Mouse (Mus musculus) MEL (cell line): ENCODE results near the gene Eef1b2. TPM values are rescaled to one million over a fixed set of nuclear protein-coding genes. Genes with fewer than 3 reads are reported as not detected.

Experiments
- DNase-seq: peaks from one replicate; pipeline ENCODE4 v3.0.0; 2011; ENCODE audit warnings: low read depth, low spot score
- H3K27ac ChIP-seq: 2 replicates; pipeline ENCODE4 v1.5.1; 2012; ENCODE audit warnings: low read depth, mild to moderate bottlenecking, control low read depth, low read length, moderate library complexity; ENCODE audit not compliant: control insufficient read depth
- H3K27me3 ChIP-seq, 2 experiments: fragments of 150-350 bp in 1 of 2; sonication (generic) in 1 of 2; 2 replicates each; pipeline ENCODE4 v1.6.1; 2012; ENCODE audit warnings: low read length in 2 of 2, mild to moderate bottlenecking in 2 of 2, improper control_type of control experiment in 1 of 2, moderate library complexity in 1 of 2; ENCODE audit not compliant: insufficient read depth in 2 of 2, control insufficient read depth in 1 of 2
- H3K36me3 ChIP-seq, 2 experiments: 2 replicates each; pipeline ENCODE4 v1.6.1; 2012 to 2014; ENCODE audit warnings: low read length in 2 of 2, improper control_type of control experiment in 1 of 2, inconsistent platforms in 1 of 2, mild to moderate bottlenecking in 1 of 2; ENCODE audit not compliant: insufficient read depth in 2 of 2, control insufficient read depth in 1 of 2
- H3K4me1 ChIP-seq, 2 experiments: fragments of 150-350 bp in 1 of 2; sonication (generic) in 1 of 2; 2 replicates each; pipeline ENCODE4 v1.6.1; 2012; ENCODE audit warnings: low read length in 2 of 2, improper control_type of control experiment in 1 of 2, mild to moderate bottlenecking in 1 of 2; ENCODE audit not compliant: insufficient read depth in 2 of 2, control insufficient read depth in 1 of 2
- H3K4me3 ChIP-seq, 2 experiments: fragments of 150-350 bp in 1 of 2; sonication (generic) in 1 of 2; 2 replicates each; pipeline ENCODE4 v1.5.1; 2012; ENCODE audit warnings: low read depth in 2 of 2, low read length in 2 of 2, mild to moderate bottlenecking in 2 of 2, moderate library complexity in 2 of 2, control low read depth in 1 of 2, improper control_type of control experiment in 1 of 2; ENCODE audit not compliant: control insufficient read depth in 1 of 2, insufficient read depth in 1 of 2
- H3K79me2 ChIP-seq: 2 replicates; pipeline ENCODE4 v1.6.1; 2012; ENCODE audit warnings: mild to moderate bottlenecking, low read length, moderate library complexity; ENCODE audit not compliant: control insufficient read depth, poor library complexity, insufficient read depth
- H3K9ac ChIP-seq: 2 replicates; pipeline ENCODE4 v1.6.1; 2012; ENCODE audit warnings: low read depth, mild to moderate bottlenecking, control low read depth, low read length, moderate library complexity; ENCODE audit not compliant: control insufficient read depth, poor library complexity, severe bottlenecking
- H3K9me3 ChIP-seq: fragments of 150-350 bp; sonication (generic); replicated peaks from 2 replicates; pipeline ENCODE4 v1.6.1; 2012; ENCODE audit warnings: mild to moderate bottlenecking, low read length, improper control_type of control experiment, moderate library complexity; ENCODE audit not compliant: insufficient read depth
- BHLHE40 ChIP-seq: IDR thresholded peaks from 2 replicates; pipeline ENCODE4 v1.6.1; 2012; ENCODE audit warnings: low read depth, mild to moderate bottlenecking, inconsistent platforms, low read length, improper control_type of control experiment, borderline replicate concordance
- CHD2 ChIP-seq: IDR thresholded peaks from 2 replicates; pipeline ENCODE4 v1.6.1; 2011; ENCODE audit warnings: low read length, improper control_type of control experiment
- CTCF ChIP-seq, 3 experiments: IDR thresholded peaks in 2 of 3; conservative IDR thresholded peaks in 1 of 3; 2 replicates each; pipeline ENCODE4 v1.5.1; 2011 to 2012; ENCODE audit warnings: low read length in 3 of 3, low read depth in 2 of 3, mild to moderate bottlenecking in 2 of 3, improper control_type of control experiment in 1 of 3, inconsistent platforms in 1 of 3, mixed read lengths in 1 of 3, moderate library complexity in 1 of 3; ENCODE audit not compliant: control insufficient read depth in 1 of 3, insufficient read depth in 1 of 3, poor library complexity in 1 of 3, severe bottlenecking in 1 of 3
- ELF1 ChIP-seq: IDR thresholded peaks from 2 replicates; pipeline ENCODE4 v1.6.1; 2014; ENCODE audit warnings: low read depth, mild to moderate bottlenecking, inconsistent platforms, low read length, improper control_type of control experiment, moderate library complexity
- EP300 ChIP-seq, 2 experiments: IDR thresholded peaks; 2 replicates each; pipeline ENCODE4 v1.6.1; 2011; ENCODE audit warnings: improper control_type of control experiment in 2 of 2, low read length in 2 of 2, low read depth in 1 of 2, mild to moderate bottlenecking in 1 of 2
- GABPA ChIP-seq: IDR thresholded peaks from 2 replicates; pipeline ENCODE4 v1.6.1; 2012; ENCODE audit warnings: low read depth, mild to moderate bottlenecking, inconsistent platforms, low read length, improper control_type of control experiment, moderate library complexity
- GATA1 ChIP-seq: IDR thresholded peaks from 2 replicates; pipeline ENCODE4 v1.6.1; 2011; ENCODE audit warnings: low read depth, low read length, improper control_type of control experiment
- HCFC1 ChIP-seq: IDR thresholded peaks from 2 replicates; pipeline ENCODE4 v1.6.1; 2012; ENCODE audit warnings: low read depth, mild to moderate bottlenecking, inconsistent platforms, low read length, improper control_type of control experiment, moderate library complexity
- MAX ChIP-seq: IDR thresholded peaks from 2 replicates; pipeline ENCODE4 v1.6.1; 2011; ENCODE audit warnings: low read length, improper control_type of control experiment
- MXI1 ChIP-seq: IDR thresholded peaks from 2 replicates; pipeline ENCODE4 v1.6.1; 2011; ENCODE audit warnings: mild to moderate bottlenecking, low read depth, low read length, improper control_type of control experiment
- MYB ChIP-seq: IDR thresholded peaks from 2 replicates; pipeline ENCODE4 v1.6.1; 2011; ENCODE audit warnings: mild to moderate bottlenecking, low read depth, low read length, improper control_type of control experiment
- MYC ChIP-seq: IDR thresholded peaks from 2 replicates; pipeline ENCODE4 v1.6.1; 2011; ENCODE audit warnings: low read depth, mild to moderate bottlenecking, low read length, improper control_type of control experiment, moderate library complexity
- NELFE ChIP-seq: IDR thresholded peaks from 2 replicates; pipeline ENCODE4 v1.6.1; 2011; ENCODE audit warnings: low read depth, low read length, improper control_type of control experiment
- POLR2A ChIP-seq, 2 experiments: IDR thresholded peaks; 2 replicates each; pipeline ENCODE4 v1.6.1; 2011 to 2012; ENCODE audit warnings: low read length in 2 of 2, mild to moderate bottlenecking in 2 of 2, control low read depth in 1 of 2, improper control_type of control experiment in 1 of 2, low read depth in 1 of 2, moderate library complexity in 1 of 2; ENCODE audit not compliant: control insufficient read depth in 1 of 2, insufficient read depth in 1 of 2, poor library complexity in 1 of 2
- SIN3A ChIP-seq: IDR thresholded peaks from 2 replicates; pipeline ENCODE4 v1.6.1; 2012; ENCODE audit warnings: low read length, improper control_type of control experiment, inconsistent platforms
- TBP ChIP-seq: IDR thresholded peaks from 2 replicates; pipeline ENCODE4 v1.8.0; 2011; ENCODE audit warnings: low read depth, low read length, improper control_type of control experiment
- TCF12 ChIP-seq: IDR thresholded peaks from 2 replicates; pipeline ENCODE4 v1.6.1; 2014; ENCODE audit warnings: low read depth, mild to moderate bottlenecking, inconsistent platforms, low read length, improper control_type of control experiment, moderate library complexity
- USF1 ChIP-seq: IDR thresholded peaks from 2 replicates; pipeline ENCODE4 v1.6.1; 2014; ENCODE audit warnings: low read depth, mild to moderate bottlenecking, inconsistent platforms, low read length, improper control_type of control experiment, moderate library complexity
- ZC3H11A ChIP-seq: IDR thresholded peaks from 2 replicates; pipeline ENCODE4 v1.6.1; 2012; ENCODE audit warnings: low read depth, mild to moderate bottlenecking, inconsistent platforms, low read length, improper control_type of control experiment
- ZKSCAN1 ChIP-seq: IDR thresholded peaks from 2 replicates; pipeline ENCODE4 v1.6.1; 2012; ENCODE audit warnings: low read depth, mild to moderate bottlenecking, inconsistent platforms, low read length, improper control_type of control experiment, moderate library complexity
- ZNF384 ChIP-seq: IDR thresholded peaks from 2 replicates; pipeline ENCODE4 v1.6.1; 2012; ENCODE audit warnings: low read depth, mild to moderate bottlenecking, inconsistent platforms, low read length, improper control_type of control experiment
- polyA plus RNA-seq, 2 experiments: library from polyadenylated mRNA; stranded (reverse) in 1 of 2; unstranded in 1 of 2; fragments of >175 nt in 1 of 2; fragments of >200 nt in 1 of 2; gene quantifications; 2 replicates each; pipeline versions ENCODE4 v1.2.1 to v1.2.4; 2012; ENCODE audit warnings: low replicate concordance in 2 of 2, low read depth in 1 of 2; ENCODE audit not compliant: insufficient read length in 2 of 2, insufficient read depth in 1 of 2, missing spikeins in 1 of 2
- total RNA-seq: library from RNA; depleted of rRNA; stranded (reverse); fragments of 300-350 nt; gene quantifications from 2 replicates; pipeline ENCODE4 v1.2.3, GENCODE M21; 2012

Eef1b2 gene
- total and polyA plus RNA-seq, 3 experiments, result 1,696 to 2,991 (median 1,846) TPM

DNA sequence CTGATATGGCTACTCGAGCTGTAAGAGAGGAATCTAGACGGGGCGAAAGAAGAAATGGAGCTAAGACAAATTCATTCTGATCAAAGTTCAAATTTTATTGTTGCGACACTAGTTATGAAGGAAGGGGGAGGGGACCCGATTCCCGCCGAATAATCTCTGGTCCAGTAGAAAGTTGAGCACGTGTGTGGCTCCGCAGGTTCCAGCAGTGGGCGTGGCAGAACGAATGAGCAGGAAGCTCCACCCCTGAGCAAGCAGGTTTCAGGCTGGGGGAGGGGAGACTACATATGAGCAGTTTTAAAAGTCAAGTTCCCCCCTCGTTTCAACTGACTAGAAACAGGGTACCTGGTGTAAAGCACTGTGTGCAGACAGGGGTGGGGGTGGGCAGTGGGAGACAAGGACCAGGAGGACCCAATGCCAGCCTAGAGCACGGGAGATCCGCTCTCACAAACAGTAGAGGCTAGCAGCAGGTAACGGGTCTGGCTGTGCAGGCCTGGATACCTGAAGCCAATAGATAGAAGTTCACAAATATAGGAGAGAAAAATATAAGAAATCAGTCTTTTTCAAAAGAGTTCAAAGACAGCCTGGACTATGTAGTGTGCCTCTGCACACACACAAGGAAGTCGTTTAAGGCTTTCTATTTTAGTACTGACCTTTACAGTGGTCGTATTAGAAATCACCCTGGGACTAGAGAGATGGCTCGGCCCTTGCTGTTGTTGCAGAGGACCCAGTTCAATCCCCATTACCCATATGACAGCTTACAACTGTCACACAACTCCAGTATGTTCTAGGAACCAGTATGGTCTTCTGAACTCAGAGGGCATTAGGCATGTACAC lies 46.6 kb upstream of the Eef1b2 start:
- no peak for TF ChIP-seq GABPA
- TF ChIP-seq TBP, result 0 out of 2 replicates have a peak, but pooled peaks have one; percentile 52
- TF ChIP-seq EP300 (IDR thresholded peaks at IDR 0.05; ENCODE audit: low read depth in 1 of 2, low read length in 2 of 2), result 0 out of 4 replicates have a peak, but pooled peaks of 1 of the 2 experiments have one; percentile 7
- TF ChIP-seq CHD2, result peak; percentile 39; the same call in 1 of the 2 replicates
- peak; percentile 49; the same call in 1 of the 2 replicates for TF ChIP-seq BHLHE40
- TF ChIP-seq USF1, result peak; percentile 45; the same call in 1 of the 2 replicates
- peak; percentile 71; the same call in 1 of the 2 replicates for TF ChIP-seq MAX
- peak; percentile 25 to 62; a peak in 2 of 4 replicates for TF ChIP-seq POLR2A (IDR thresholded peaks at IDR 0.05; ENCODE audit: control insufficient read depth in 1 of 2, insufficient read depth in 1 of 2, low read depth in 1 of 2, low read length in 2 of 2, poor library complexity in 1 of 2)
- TF ChIP-seq MYC, result peak; percentile 80; the same call in 1 of the 2 replicates
- TF ChIP-seq ZKSCAN1, result no peak
- no peak for TF ChIP-seq CTCF (IDR thresholded peaks at IDR 0.05 in 2 of 3, conservative IDR thresholded peaks at IDR 0.05 in 1 of 3; ENCODE audit: control insufficient read depth in 1 of 3, insufficient read depth in 1 of 3, low read depth in 2 of 3, low read length in 3 of 3, poor library complexity in 1 of 3, severe bottlenecking in 1 of 3)
- peak; percentile 82 for TF ChIP-seq MXI1
- 0 out of 2 replicates have a peak, but pooled peaks have one; percentile 45 for TF ChIP-seq SIN3A
- TF ChIP-seq HCFC1, result peak; percentile 19; the same call in 1 of the 2 replicates
- 0 out of 2 replicates have a peak, but pooled peaks have one; percentile 15 for TF ChIP-seq ELF1
- H3K4me1 ChIP-seq, result peaks cover 11% of the 10 kb centered on the region in 2 experiments
- H3K4me3 ChIP-seq, result peak overlapping the region; percentile 57 to 71
- peak; percentile 71 for DNase-seq
- peaks cover 1% of the 10 kb centered on the region; the same call in 1 of the 2 replicates for H3K79me2 ChIP-seq
- peak overlapping the region; percentile 76 for H3K27ac ChIP-seq
- no peaks in the 10 kb centered on the region for H3K27me3 ChIP-seq
- H3K9me3 ChIP-seq, result no peaks in the 10 kb centered on the region
- peak overlapping the region; percentile 85 for H3K9ac ChIP-seq
- H3K36me3 ChIP-seq, result peaks cover 0 to 18% of the 10 kb centered on the region in 2 experiments; a peak in 2 of 4 replicates

DNA sequence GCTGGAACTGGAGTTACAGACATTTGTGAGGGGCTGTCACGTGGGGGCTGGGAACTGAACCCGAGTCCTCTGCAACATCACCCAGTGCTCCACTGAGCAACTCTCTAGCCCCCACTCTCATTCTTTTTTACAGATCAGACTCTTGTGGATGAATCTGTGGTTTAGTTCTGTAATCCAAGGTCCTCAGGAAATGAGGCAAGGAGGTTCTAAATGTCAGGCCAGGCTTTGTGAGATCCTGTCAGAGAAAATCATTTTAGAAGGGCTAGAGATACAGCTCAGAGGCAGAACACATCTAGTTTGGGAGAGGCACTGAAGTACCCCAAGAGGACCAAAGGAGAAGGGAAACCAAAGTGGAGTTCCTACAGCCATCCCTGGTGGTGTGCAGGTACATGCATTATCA lies 45.7 kb upstream of the Eef1b2 start:
- TF ChIP-seq MAX (0 out of 2 replicates have a peak, but pooled peaks have one; percentile 31), SIN3A (peak; percentile 27; the same call in 1 of the 2 replicates), CTCF (IDR thresholded peaks at IDR 0.05 in 2 of 3, conservative IDR thresholded peaks at IDR 0.05 in 1 of 3; ENCODE audit: control insufficient read depth in 1 of 3, insufficient read depth in 1 of 3, low read depth in 2 of 3, low read length in 3 of 3, poor library complexity in 1 of 3, severe bottlenecking in 1 of 3) (no peak), ELF1 (no peak), MYB (no peak), GATA1 (no peak), NELFE (no peak), TCF12 (no peak), ZC3H11A (no peak), MXI1 (no peak), ZNF384 (no peak), USF1 (peak; percentile 77)
- Histone ChIP-seq H3K4me1 (peaks cover 11% of the 10 kb centered on the region in 2 experiments), H3K36me3 (peaks cover 0 to 16% of the 10 kb centered on the region in 2 experiments; a peak in 2 of 4 replicates), H3K9ac (peak overlapping the region; percentile 85; the same call in 1 of the 2 replicates), H3K27me3 (no peaks in the 10 kb centered on the region), H3K9me3 (no peaks in the 10 kb centered on the region), H3K4me3 (no peak overlapping the region), H3K27ac (no peak overlapping the region), H3K79me2 (peaks cover 1% of the 10 kb centered on the region; the same call in 1 of the 2 replicates)
- DNase-seq, result no peak
